9 mouse cellular contexts compared by ENCODE assay signal in the genomic region with DNA sequence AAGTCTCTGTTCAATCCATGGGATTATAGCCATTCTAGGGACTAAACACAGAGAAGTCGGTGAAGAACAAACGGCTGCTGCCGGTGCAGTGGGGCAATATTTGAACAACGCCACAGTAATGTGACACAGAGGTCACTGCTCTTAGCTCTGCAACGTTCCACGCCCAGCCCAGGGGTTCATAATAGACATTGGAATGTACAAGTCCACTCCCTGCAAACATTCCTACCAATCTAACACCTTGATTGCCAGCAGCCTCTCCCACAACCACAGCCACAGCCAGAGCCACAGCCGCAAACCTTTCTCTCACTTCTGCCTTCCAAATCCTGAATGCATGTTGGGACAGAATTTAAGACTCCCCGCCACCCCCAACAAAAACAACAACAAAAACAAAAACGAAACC. TPM values are rescaled to one million over a fixed set of nuclear protein-coding genes. Genes with fewer than 3 reads are reported as not detected.
DNase-seq lines count a peak whose midpoint lies in the region; ATAC-seq and TF ChIP-seq lines count a peak whose summit lies in the region.
"Had no signal": no experiment of that assay in that cellular context is flagged by ENCODE, and none has a peak within 500 bp of the region (broad histone marks: within the 10 kb centered on the region; RNA-seq: fewer than 3 reads in every experiment).

No protein-coding gene starts in this region.

- H3K4me2 ChIP-seq in midbrain, embryonic 14.5 days (ENCODE audit: low read length) = no peak overlapping the region
- peak overlapping the region; percentile 12; the same call in 1 of the 2 replicates for H3K4me2 ChIP-seq in heart, embryonic 16.5 days (ENCODE audit: low read depth, low read length)
- peak overlapping the region; percentile 69 for H3K4me2 ChIP-seq in liver, postnatal 0 days (ENCODE audit: low read depth, low read length)
- H3K4me2 ChIP-seq: neural tube, embryonic 12.5 days had no signal

- ATAC-seq in midbrain, embryonic 14.5 days (ENCODE audit: low FRiP score, low TSS enrichment) = no peak
- peak; percentile 69 for ATAC-seq in heart, embryonic 16.5 days (replicated peaks; ENCODE audit: extremely low read depth, insufficient read depth, low FRiP score)
- ATAC-seq in liver, postnatal 0 days = peak; percentile 77
- no peak for ATAC-seq in granulocyte monocyte progenitor cell, adult 5-6 weeks (replicated peaks; ENCODE audit: poor library complexity, severe bottlenecking)

- TF ChIP-seq CTCF in liver, postnatal 0 days (IDR thresholded peaks at IDR 0.05; ENCODE audit: low read depth) = no peak
- TF ChIP-seq CTCF in thymus, adult 2 months (IDR thresholded peaks at IDR 0.05; ENCODE audit: borderline replicate concordance, control insufficient read depth, extremely low read depth, insufficient read depth, low read length, poor library complexity) = no peak

- H3K27ac ChIP-seq in midbrain, embryonic 10.5 days (replicated peaks) = no peak overlapping the region
- no peak overlapping the region for H3K27ac ChIP-seq in midbrain, embryonic 14.5 days (replicated peaks; ENCODE audit: low read depth, low read length)
- peak overlapping the region; percentile 65 for H3K27ac ChIP-seq in heart, embryonic 16.5 days (ENCODE audit: low read length)
- peak overlapping the region; percentile 97 for H3K27ac ChIP-seq in liver, postnatal 0 days (ENCODE audit: low read depth)
- H3K27ac ChIP-seq in thymus, adult 2 months (ENCODE audit: control insufficient read depth, insufficient read depth, low read length) = no peak overlapping the region
- H3K27ac ChIP-seq: neural tube, embryonic 12.5 days had no signal

- no peak overlapping the region for H3K9ac ChIP-seq in midbrain, embryonic 14.5 days (replicated peaks; ENCODE audit: low read length)
- H3K9ac ChIP-seq in heart, embryonic 16.5 days (ENCODE audit: low read length) = no peak overlapping the region
- peak overlapping the region; percentile 68 for H3K9ac ChIP-seq in liver, postnatal 0 days (replicated peaks)
- H3K9ac ChIP-seq: neural tube, embryonic 12.5 days had no signal

- H3K27me3 ChIP-seq in midbrain, embryonic 10.5 days (ENCODE audit: low read depth, poor library complexity, severe bottlenecking) = no peaks in the 10 kb centered on the region
- H3K27me3 ChIP-seq in midbrain, embryonic 14.5 days (ENCODE audit: control insufficient read depth, insufficient read depth, low read length) = no peaks in the 10 kb centered on the region
- H3K27me3 ChIP-seq in heart, embryonic 16.5 days (ENCODE audit: control insufficient read depth, insufficient read depth, low read length) = no peaks in the 10 kb centered on the region
- H3K27me3 ChIP-seq in liver, postnatal 0 days (ENCODE audit: insufficient read depth, low read length) = no peaks in the 10 kb centered on the region
- no peaks in the 10 kb centered on the region for H3K27me3 ChIP-seq in thymus, adult 2 months (ENCODE audit: control insufficient read depth, insufficient read depth, low read length)
- H3K27me3 ChIP-seq: neural tube, embryonic 12.5 days had no signal

- no peaks in the 10 kb centered on the region for H3K36me3 ChIP-seq in midbrain, embryonic 10.5 days
- H3K36me3 ChIP-seq in midbrain, embryonic 14.5 days (ENCODE audit: control insufficient read depth, insufficient read depth, low read length) = no peaks in the 10 kb centered on the region
- H3K36me3 ChIP-seq in heart, embryonic 16.5 days (ENCODE audit: control insufficient read depth, insufficient read depth) = no peaks in the 10 kb centered on the region
- H3K36me3 ChIP-seq in liver, postnatal 0 days (replicated peaks; ENCODE audit: insufficient read depth, low read length) = no peaks in the 10 kb centered on the region
- no peaks in the 10 kb centered on the region for H3K36me3 ChIP-seq in thymus, adult 2 months (ENCODE audit: control insufficient read depth, insufficient read depth, low read length)
- H3K36me3 ChIP-seq: neural tube, embryonic 12.5 days had no signal

- H3K9me3 ChIP-seq in midbrain, embryonic 10.5 days (replicated peaks) = no peaks in the 10 kb centered on the region
- H3K9me3 ChIP-seq in midbrain, embryonic 14.5 days (ENCODE audit: control insufficient read depth, low read length) = no peaks in the 10 kb centered on the region
- no peaks in the 10 kb centered on the region for H3K9me3 ChIP-seq in heart, embryonic 16.5 days (replicated peaks; ENCODE audit: control insufficient read depth, low read length)
- no peaks in the 10 kb centered on the region for H3K9me3 ChIP-seq in liver, postnatal 0 days (ENCODE audit: low read length)
- H3K9me3 ChIP-seq: neural tube, embryonic 12.5 days had no signal

- peak; percentile 16 for DNase-seq in midbrain, embryonic 10.5 days (ENCODE audit: low spot score)
- DNase-seq in midbrain, embryonic 14.5 days = no peak
- DNase-seq in liver, postnatal 0 days = peak; percentile 76
- DNase-seq in urinary bladder, postnatal 36 days (ENCODE audit: low spot score in 2 of 2) = peak; percentile 61 to 76
- no peak for DNase-seq in thymus, adult 2 months
- no peak for DNase-seq in ovary, adult 18-20 months (ENCODE audit: low spot score)

- no peak overlapping the region for H3K4me3 ChIP-seq in midbrain, embryonic 10.5 days
- no peak overlapping the region for H3K4me3 ChIP-seq in midbrain, embryonic 14.5 days (replicated peaks; ENCODE audit: low read depth, low read length)
- H3K4me3 ChIP-seq in heart, embryonic 16.5 days (ENCODE audit: low read length) = no peak overlapping the region
- H3K4me3 ChIP-seq in liver, postnatal 0 days (ENCODE audit: low read depth, low read length) = peak overlapping the region; percentile 47
- no peak overlapping the region for H3K4me3 ChIP-seq in thymus, adult 2 months (ENCODE audit: control insufficient read depth, insufficient read depth, low read length)
- H3K4me3 ChIP-seq: neural tube, embryonic 12.5 days had no signal

- peaks cover 2% of the 10 kb centered on the region; the same call in 1 of the 2 replicates for H3K4me1 ChIP-seq in midbrain, embryonic 10.5 days
- no peaks in the 10 kb centered on the region for H3K4me1 ChIP-seq in midbrain, embryonic 14.5 days (ENCODE audit: control insufficient read depth, insufficient read depth, low read length)
- 0 out of 2 replicates have a peak, but pooled peaks cover 5% of the 10 kb centered on the region for H3K4me1 ChIP-seq in heart, embryonic 16.5 days (ENCODE audit: control insufficient read depth, insufficient read depth, low read length)
- peaks cover 20% of the 10 kb centered on the region; the same call in 1 of the 2 replicates for H3K4me1 ChIP-seq in liver, postnatal 0 days (ENCODE audit: insufficient read depth)
- peaks cover 10% of the 10 kb centered on the region for H3K4me1 ChIP-seq in thymus, adult 2 months (replicated peaks; ENCODE audit: control insufficient read depth, insufficient read depth, low read length)
- H3K4me1 ChIP-seq: neural tube, embryonic 12.5 days had no signal

- 73% methylated on average over 9 of the region's 9 CpGs for WGBS in midbrain, embryonic 10.5 days
- WGBS in midbrain, embryonic 14.5 days = 80% methylated on average over 9 of the region's 9 CpGs
- 42% methylated on average over 9 of the region's 9 CpGs for WGBS in heart, embryonic 16.5 days
- WGBS in liver, postnatal 0 days (ENCODE audit: insufficient replicate concordance) = 48% methylated on average over 9 of the region's 9 CpGs
- WGBS in thymus, adult 2 months = 89% methylated on average over 9 of the region's 9 CpGs

- no peak for TF ChIP-seq EP300 in liver, postnatal 0 days (IDR thresholded peaks at IDR 0.05; ENCODE audit: low read depth)

- no peak for TF ChIP-seq POLR2A in thymus, adult 2 months (IDR thresholded peaks at IDR 0.05; ENCODE audit: control insufficient read depth, extremely low read depth, insufficient read depth, low read length, poor library complexity)

RNA-seq across cellular contexts. Expression of gene Fam241a, which starts 33.8 kb away (rescaled TPM):
- polyA plus RNA-seq in midbrain, embryonic 10.5 days (2016; fragmentation: Nextera tagmentation; extraction: Ambion mirVana) = 2.5 TPM in 2 replicates
- polyA plus RNA-seq in midbrain, embryonic 14.5 days (2014; fragmentation: Nextera tagmentation; extraction: Ambion mirVana) = 9.2 and 9.6 TPM in 2 replicates
- 7.9 and 8.0 TPM in 2 replicates for polyA plus RNA-seq in heart, embryonic 16.5 days (2015; fragmentation: Nextera tagmentation; extraction: Ambion mirVana)
- polyA plus RNA-seq in liver, postnatal 0 days (2015; fragmentation: Nextera tagmentation; extraction: Ambion mirVana) = 25.5 and 28.2 TPM in 2 replicates
- total RNA-seq in granulocyte monocyte progenitor cell, adult 5-6 weeks (2014; fragmentation: Nextera tagmentation) = 16.4 and 18.0 TPM in 2 replicates
- 20.0 and 28.2 TPM in 2 replicates for total RNA-seq in granulocyte monocyte progenitor cell, adult 5-6 weeks (2017)
- polyA plus RNA-seq in thymus, adult 2 months (2012; rRNA removed) = 4.8 and 5.7 TPM in 2 replicates

Comparison
In these comparisons a context has a peak if more than half of its experiments do, and no peak if none do; other contexts are left out.
1. DNase-seq: peak in midbrain, embryonic 10.5 days (single experiment), liver, postnatal 0 days (single experiment) and urinary bladder, postnatal 36 days (2 of 2); none in midbrain, embryonic 14.5 days (single experiment), thymus, adult 2 months (single experiment) and ovary, adult 18-20 months (single experiment).
2. H3K27ac ChIP-seq: peak in heart, embryonic 16.5 days (single experiment) and liver, postnatal 0 days (single experiment); none in midbrain, embryonic 10.5 days (single experiment), midbrain, embryonic 14.5 days (single experiment) and thymus, adult 2 months (single experiment).
3. ATAC-seq: peak in heart, embryonic 16.5 days (single experiment) and liver, postnatal 0 days (single experiment); none in midbrain, embryonic 14.5 days (single experiment) and granulocyte monocyte progenitor cell, adult 5-6 weeks (single experiment).